Mouse (Mus musculus): Measurements from ENCODE around the gene Flrt2. TPM values are rescaled to one million over a fixed set of nuclear protein-coding genes. Genes with fewer than 3 reads are reported as not detected.
"Not testable (repeated sequence)": the region's sequence is repeated elsewhere in the genome, so short reads cannot be mapped to it uniquely, and the experiment has no call there.

The Flrt2 gene
- polyA plus RNA-seq (2015; fragmentation: Nextera tagmentation; extraction: Ambion mirVana), result 25.7 and 30.2 TPM in 2 replicates

- peak within 1 kb of the TSS; percentile 25; the same call in 1 of the 2 replicates for H3K9ac ChIP-seq
- 1% methylated on average over 32 of the region's 32 CpGs for WGBS
- no peaks in the 10 kb centered on the region for H3K9me3 ChIP-seq
- peak within 1 kb of the TSS; percentile 76 for H3K4me3 ChIP-seq (replicated peaks)
- no peak within 1 kb of the TSS for H3K27ac ChIP-seq
- H3K4me1 ChIP-seq, result peaks cover 14% of the 10 kb centered on the region; the same call in 1 of the 2 replicates
- H3K27me3 ChIP-seq (replicated peaks), result peaks cover 3% of the 10 kb centered on the region; the same call in 1 of the 2 replicates
- no peaks in the 10 kb centered on the region for H3K36me3 ChIP-seq
- ATAC-seq (ENCODE audit: insufficient read depth, low FRiP score, low read depth), result no peak
- H3K4me2 ChIP-seq, result peak within 1 kb of the TSS; percentile 86
These were observed at the start of gene Flrt2 for GRCm38 (mm10) chr12:95691961-95692767. TSS of gene Flrt2 (plus strand) at chr12:95692226.

GRCm38 (mm10) chr12:95642226-95642625 lies 49.8 kb upstream of the Flrt2 start:
- Histone ChIP-seq H3K9me3 (no peaks in the 10 kb centered on the region), H3K9ac (no peak overlapping the region), H3K4me2 (no peak overlapping the region), H3K4me1 (no peaks in the 10 kb centered on the region), H3K27me3 (replicated peaks) (no peaks in the 10 kb centered on the region), H3K4me3 (replicated peaks) (no peak overlapping the region), H3K27ac (no peak overlapping the region), H3K36me3 (no peaks in the 10 kb centered on the region)
- no peak for ATAC-seq (ENCODE audit: insufficient read depth, low FRiP score, low read depth)
- 50% methylated on average over 3 of the region's 3 CpGs for WGBS

GRCm38 (mm10) chr12:95647179-95647578 lies 44.8 kb upstream of the Flrt2 start:
- H3K4me3 ChIP-seq (replicated peaks); H3K4me2 ChIP-seq: not testable (repeated sequence)

GRCm38 (mm10) chr12:95652172-95653156 lies 39.6 kb upstream of the Flrt2 start:
- H3K4me1 ChIP-seq, result no peaks in the 10 kb centered on the region
- no peaks in the 10 kb centered on the region for H3K36me3 ChIP-seq
- no peak overlapping the region for H3K27ac ChIP-seq
- WGBS, result 65% methylated on average over 4 of the region's 4 CpGs
- H3K4me2 ChIP-seq, result no peak overlapping the region
- H3K4me3 ChIP-seq (replicated peaks), result no peak overlapping the region
- H3K9ac ChIP-seq, result no peak overlapping the region
- no peaks in the 10 kb centered on the region for H3K27me3 ChIP-seq (replicated peaks)
- H3K9me3 ChIP-seq, result no peaks in the 10 kb centered on the region
- ATAC-seq (ENCODE audit: insufficient read depth, low FRiP score, low read depth), result no peak

More at GRCm38 (mm10) chr12:95647179-95647578, 44.8 kb upstream of the Flrt2 start:
- not testable (repeated sequence) for ATAC-seq (ENCODE audit: insufficient read depth, low FRiP score, low read depth); H3K36me3 ChIP-seq; H3K27me3 ChIP-seq (replicated peaks); H3K27ac ChIP-seq; H3K9ac ChIP-seq; H3K9me3 ChIP-seq; H3K4me1 ChIP-seq
- 100% methylated on average over 3 of the region's 6 CpGs for WGBS

- H3K4me3 ChIP-seq (replicated peaks), result no peak overlapping the region
- H3K4me1 ChIP-seq, result no peaks in the 10 kb centered on the region
- ATAC-seq (ENCODE audit: insufficient read depth, low FRiP score, low read depth), result no peak
- no peaks in the 10 kb centered on the region for H3K36me3 ChIP-seq
- 86% methylated on average over 4 of the region's 4 CpGs for WGBS
- no peak overlapping the region for H3K27ac ChIP-seq
- H3K9ac ChIP-seq, result no peak overlapping the region
- H3K4me2 ChIP-seq, result no peak overlapping the region
- no peaks in the 10 kb centered on the region for H3K9me3 ChIP-seq
- H3K27me3 ChIP-seq (replicated peaks), result no peaks in the 10 kb centered on the region
These were observed 35.4 kb upstream of the Flrt2 start for GRCm38 (mm10) chr12:95656594-95656993.

GRCm38 (mm10) chr12:95667296-95667695 lies 24.7 kb upstream of the Flrt2 start:
- no peak for ATAC-seq (ENCODE audit: insufficient read depth, low FRiP score, low read depth)

GRCm38 (mm10) chr12:95675711-95676110 lies 16.3 kb upstream of the Flrt2 start:
- Histone ChIP-seq H3K27me3 (replicated peaks) (no peaks in the 10 kb centered on the region), H3K4me3 (replicated peaks) (no peak overlapping the region), H3K9ac (no peak overlapping the region), H3K27ac (no peak overlapping the region), H3K4me2 (no peak overlapping the region), H3K36me3 (no peaks in the 10 kb centered on the region), H3K9me3 (no peaks in the 10 kb centered on the region), H3K4me1 (no peaks in the 10 kb centered on the region)
- no peak for ATAC-seq (ENCODE audit: insufficient read depth, low FRiP score, low read depth)
- 65% methylated on average over 5 of the region's 5 CpGs for WGBS

More at GRCm38 (mm10) chr12:95667296-95667695, 24.7 kb upstream of the Flrt2 start:
- WGBS, result 70% methylated on average over 5 of the region's 5 CpGs
- no peak overlapping the region for H3K4me3 ChIP-seq (replicated peaks)
- H3K36me3 ChIP-seq, result no peaks in the 10 kb centered on the region
- no peak overlapping the region for H3K9ac ChIP-seq
- no peak overlapping the region for H3K27ac ChIP-seq
- H3K9me3 ChIP-seq, result no peaks in the 10 kb centered on the region
- no peaks in the 10 kb centered on the region for H3K27me3 ChIP-seq (replicated peaks)
- H3K4me2 ChIP-seq, result no peak overlapping the region
- H3K4me1 ChIP-seq, result no peaks in the 10 kb centered on the region

- no peak for ATAC-seq (ENCODE audit: insufficient read depth, low FRiP score, low read depth)
- Histone ChIP-seq H3K9me3 (no peaks in the 10 kb centered on the region), H3K27ac (no peak overlapping the region), H3K9ac (no peak overlapping the region), H3K4me2 (no peak overlapping the region), H3K36me3 (no peaks in the 10 kb centered on the region), H3K4me1 (peaks cover 14% of the 10 kb centered on the region; the same call in 1 of the 2 replicates), H3K4me3 (replicated peaks) (no peak overlapping the region), H3K27me3 (replicated peaks) (peaks cover 3% of the 10 kb centered on the region; the same call in 1 of the 2 replicates)
- WGBS, result 16% methylated on average over 9 of the region's 9 CpGs
These were observed 1.2 kb upstream of the Flrt2 start for GRCm38 (mm10) chr12:95690819-95691218.

GRCm38 (mm10) chr12:95692948-95693650 lies 1.1 kb downstream of the Flrt2 start:
- H3K9me3 ChIP-seq, result no peaks in the 10 kb centered on the region
- no peak for ATAC-seq (ENCODE audit: insufficient read depth, low FRiP score, low read depth)
- WGBS, result 9% methylated on average over 13 of the region's 13 CpGs
- H3K9ac ChIP-seq, result peak overlapping the region; percentile 16; the same call in 1 of the 2 replicates
- H3K27me3 ChIP-seq (replicated peaks), result peaks cover 3% of the 10 kb centered on the region; the same call in 1 of the 2 replicates
- peak overlapping the region; percentile 76 for H3K4me3 ChIP-seq (replicated peaks)
- H3K4me2 ChIP-seq, result peak overlapping the region; percentile 86
- no peaks in the 10 kb centered on the region for H3K36me3 ChIP-seq
- H3K27ac ChIP-seq, result 0 out of 2 replicates have a peak overlapping the region, but pooled peaks have one; percentile 92
- H3K4me1 ChIP-seq, result peaks cover 14% of the 10 kb centered on the region; the same call in 1 of the 2 replicates

- H3K4me1 ChIP-seq, result peaks cover 14% of the 10 kb centered on the region; the same call in 1 of the 2 replicates
- no peak for ATAC-seq (ENCODE audit: insufficient read depth, low FRiP score, low read depth)
- H3K27ac ChIP-seq, result peak overlapping the region; percentile 92
- peaks cover 3% of the 10 kb centered on the region; the same call in 1 of the 2 replicates for H3K27me3 ChIP-seq (replicated peaks)
- peak overlapping the region; percentile 76 for H3K4me3 ChIP-seq (replicated peaks)
- WGBS, result 2% methylated on average over 28 of the region's 28 CpGs
- no peaks in the 10 kb centered on the region for H3K36me3 ChIP-seq
- peak overlapping the region; percentile 86 for H3K4me2 ChIP-seq
- no peaks in the 10 kb centered on the region for H3K9me3 ChIP-seq
- H3K9ac ChIP-seq, result peak overlapping the region; percentile 32; the same call in 1 of the 2 replicates
These were observed 1.8 kb downstream of the Flrt2 start for GRCm38 (mm10) chr12:95693651-95694471.

All from stomach, embryonic 15.5 days (tissue).